Mouse (Mus musculus) limb, embryonic 15.5 days (tissue): ENCODE results near the gene Cfap298. TPM values are rescaled to one million over a fixed set of nuclear protein-coding genes. Genes with fewer than 3 reads are reported as not detected.

ENCODE experiments used
- ATAC-seq: fragments of 200-750 bp; cut with Nextera tagmentation; 2 replicates; pipeline ENCODE4 v1.8.0; 2017; ENCODE audit warnings: low read depth, moderate TSS enrichment; ENCODE audit not compliant: insufficient number of reproducible peaks, low FRiP score, low TSS enrichment
- H3K27ac ChIP-seq: fragments of 300-500 bp; sonication (generic); 2 replicates; pipeline ENCODE4 v1.5.1; 2015; ENCODE audit warnings: moderate library complexity, mild to moderate bottlenecking, inconsistent platforms
- H3K27me3 ChIP-seq: fragments of 300-500 bp; sonication (generic); 2 replicates; pipeline ENCODE4 v1.6.1; 2015; ENCODE audit warnings: inconsistent platforms
- H3K36me3 ChIP-seq: fragments of 300-500 bp; sonication (generic); 2 replicates; pipeline ENCODE4 v1.6.1; 2015; ENCODE audit warnings: inconsistent platforms
- H3K4me1 ChIP-seq: fragments of 300-500 bp; sonication (generic); 2 replicates; pipeline ENCODE4 v1.6.1; 2015; ENCODE audit warnings: inconsistent platforms
- H3K4me2 ChIP-seq: fragments of 300-500 bp; sonication (generic); 2 replicates; pipeline ENCODE4 v1.6.1; 2015; ENCODE audit warnings: mild to moderate bottlenecking, inconsistent platforms
- H3K4me3 ChIP-seq: fragments of 300-500 bp; sonication (generic); 2 replicates; pipeline ENCODE4 v1.5.1; 2015; ENCODE audit warnings: mild to moderate bottlenecking, inconsistent platforms
- H3K9ac ChIP-seq: fragments of 300-500 bp; sonication (generic); 2 replicates; pipeline ENCODE4 v1.6.1; 2015; ENCODE audit warnings: inconsistent platforms
- H3K9me3 ChIP-seq: fragments of 300-500 bp; sonication (generic); 2 replicates; pipeline ENCODE4 v1.6.1; 2016; ENCODE audit warnings: inconsistent platforms
- WGBS: fragments of 180-500 bp; shearing (Covaris S2); methylation state at CpG from one replicate; pipeline ENCODE4 v1.1.7; 2015; 5-methylcytosine and 5-hydroxymethylcytosine counted together
- microRNA-seq: library from miRNA; unstranded; fragments of <30 nt; microRNA quantifications from one replicate; pipeline ENCODE4, GENCODE M21; 2016
- polyA plus RNA-seq: library from polyadenylated mRNA; unstranded; fragments of >200 nt; fragmentation: Nextera tagmentation; extraction: Ambion mirVana; gene quantifications from 2 replicates; pipeline ENCODE4 v1.2.1, GENCODE M21; 2015

Cfap298 gene
- polyA plus RNA-seq, 1 experiment from 2014 or later, result 32.1 TPM

- Histone ChIP-seq H3K4me3 (no peak overlapping the region), H3K9me3 (no peaks in the 10 kb centered on the region), H3K9ac (no peak overlapping the region), H3K36me3 (no peaks in the 10 kb centered on the region), H3K4me2 (no peak overlapping the region), H3K4me1 (peaks cover 42% of the 10 kb centered on the region), H3K27ac (peak overlapping the region; percentile 60), H3K27me3 (no peaks in the 10 kb centered on the region)
- WGBS, result 33% methylated on average over 8 of the region's 8 CpGs
- ATAC-seq, result peak; percentile 72
Observed at GRCm38 (mm10) chr16:90882501-90882977, 52.4 kb downstream of the Cfap298 start.

DNA sequence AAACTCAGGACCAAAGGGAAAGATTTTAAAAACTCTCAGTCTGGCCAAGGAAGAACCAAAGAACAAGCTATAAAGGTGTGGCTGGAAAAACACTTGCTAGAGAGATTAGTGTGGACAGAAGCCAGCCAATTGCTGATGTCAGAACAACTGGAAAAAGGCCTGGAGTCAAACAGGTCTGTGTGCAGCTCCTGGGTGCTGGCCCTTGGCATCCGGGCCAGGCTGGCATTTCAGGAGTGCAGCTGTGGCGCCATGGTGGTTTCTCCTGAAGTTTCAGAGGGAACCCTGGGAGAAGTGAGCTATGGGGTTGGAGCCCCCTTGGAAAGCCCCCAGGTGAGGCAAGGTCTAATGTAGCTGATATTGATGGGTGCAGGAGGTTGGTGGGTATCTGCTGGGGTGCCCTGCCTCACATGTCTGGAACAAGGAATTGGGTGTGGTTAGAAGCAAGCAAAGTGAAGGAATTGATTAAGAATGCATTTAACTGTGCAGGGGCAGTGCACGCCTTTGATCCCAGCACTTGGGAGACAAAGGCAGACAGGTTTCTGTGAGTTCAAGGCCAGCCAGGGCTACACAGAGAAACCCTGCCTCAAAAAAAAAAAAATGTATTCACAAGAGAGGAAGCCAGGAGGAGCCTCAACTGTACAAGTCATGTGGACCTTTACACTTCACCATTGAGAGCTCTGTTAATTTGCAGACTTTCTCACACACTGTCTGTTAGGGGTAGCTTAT lies 56.6 kb downstream of the Cfap298 start:
- H3K27me3 ChIP-seq, result no peaks in the 10 kb centered on the region
- H3K9me3 ChIP-seq, result no peaks in the 10 kb centered on the region
- H3K9ac ChIP-seq, result no peak overlapping the region
- H3K4me1 ChIP-seq, result peaks cover 20% of the 10 kb centered on the region
- no peak for ATAC-seq
- no peak overlapping the region for H3K27ac ChIP-seq
- no peak overlapping the region for H3K4me2 ChIP-seq
- no peaks in the 10 kb centered on the region for H3K36me3 ChIP-seq
- WGBS, result 86% methylated on average over 3 of the region's 3 CpGs
- no peak overlapping the region for H3K4me3 ChIP-seq

Small RNAs within 50 kb of the gene (microRNA-seq; reads per million reads assigned to microRNA genes)
- not detected for gene Gm22933

Other genes starting within 250 kb of the Cfap298 start
- gene Mis18a, start 207.7 kb downstream of the Cfap298 start, polyA plus RNA-seq, result 50.4 and 57.0 TPM in 2 replicates
- gene Mrap, start 196.9 kb downstream of the Cfap298 start, polyA plus RNA-seq, result 0.31 and 0.84 TPM in 2 replicates
- gene Urb1, start 124.7 kb downstream of the Cfap298 start, polyA plus RNA-seq, result 7.3 and 8.7 TPM in 2 replicates
- gene Eva1c, start 108.4 kb downstream of the Cfap298 start, polyA plus RNA-seq, result 1.2 and 2.1 TPM in 2 replicates
- 10.4 and 10.9 TPM in 2 replicates for gene Synj1, start 76.2 kb upstream of the Cfap298 start, polyA plus RNA-seq
- gene Paxbp1, start 109.4 kb upstream of the Cfap298 start, polyA plus RNA-seq, result 51.9 and 55.1 TPM in 2 replicates
- 0.15 and 0.76 TPM in 2 replicates for gene 4932438H23Rik, start 160.0 kb upstream of the Cfap298 start, polyA plus RNA-seq